Mouse (Mus musculus): ENCODE data around the gene Vps45. TPM values are rescaled to one million over a fixed set of nuclear protein-coding genes. Genes with fewer than 3 reads are reported as not detected.
A peak's percentile ranks its signal among the peaks of the same experiment; 100 is the strongest.
"Not testable (repeated sequence)": the region's sequence is repeated elsewhere in the genome, so short reads cannot be mapped to it uniquely, and the experiment has no call there.

Vps45 gene
- total RNA-seq, 2 experiments from 2014 or later, result 32.9 to 39.4 TPM

DNA sequence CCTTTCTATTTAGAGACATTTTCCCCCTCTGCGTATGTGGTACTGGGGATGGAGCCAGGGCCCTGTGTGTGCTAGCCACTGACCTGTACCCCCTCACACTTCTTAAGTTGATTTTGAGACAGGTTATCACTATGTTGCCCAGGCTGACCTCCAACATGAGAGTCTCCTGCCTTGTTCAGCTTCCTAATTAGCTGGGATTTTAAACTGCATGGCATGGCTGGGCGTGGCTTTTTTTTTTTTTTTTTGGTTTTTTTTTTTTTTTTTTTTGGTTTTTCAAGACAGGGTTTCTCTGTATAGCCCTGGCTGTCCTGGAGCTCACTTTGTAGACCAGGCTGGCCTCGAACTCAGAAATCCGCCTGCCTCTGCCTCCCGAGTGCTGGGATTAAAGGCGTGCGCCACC lies 80.7 kb downstream of the Vps45 start:
- DNase-seq (ENCODE audit: low spot score in 2 of 2), result not testable (repeated sequence)

DNA sequence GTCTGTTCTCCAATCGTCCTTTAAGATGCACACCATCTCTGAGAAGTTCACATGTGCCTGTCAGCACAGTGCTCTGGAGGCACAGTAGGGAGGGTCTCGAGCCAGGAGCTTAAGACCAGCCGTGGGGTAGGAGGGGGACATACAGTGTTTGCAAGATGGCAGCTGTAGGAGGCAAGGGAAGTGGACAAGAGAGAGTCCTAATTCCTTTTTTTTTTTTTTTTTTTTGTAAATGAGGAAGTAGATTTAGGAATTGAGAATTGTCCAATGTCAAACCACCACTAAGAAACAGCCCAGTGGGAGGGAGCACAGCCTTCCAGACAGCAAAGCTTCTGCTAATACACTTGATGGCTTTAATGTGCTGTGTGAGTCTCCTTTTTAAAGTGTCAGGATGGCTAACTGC lies 81.2 kb downstream of the Vps45 start:
- DNase-seq (ENCODE audit: low spot score in 2 of 2), result no peak

DNA sequence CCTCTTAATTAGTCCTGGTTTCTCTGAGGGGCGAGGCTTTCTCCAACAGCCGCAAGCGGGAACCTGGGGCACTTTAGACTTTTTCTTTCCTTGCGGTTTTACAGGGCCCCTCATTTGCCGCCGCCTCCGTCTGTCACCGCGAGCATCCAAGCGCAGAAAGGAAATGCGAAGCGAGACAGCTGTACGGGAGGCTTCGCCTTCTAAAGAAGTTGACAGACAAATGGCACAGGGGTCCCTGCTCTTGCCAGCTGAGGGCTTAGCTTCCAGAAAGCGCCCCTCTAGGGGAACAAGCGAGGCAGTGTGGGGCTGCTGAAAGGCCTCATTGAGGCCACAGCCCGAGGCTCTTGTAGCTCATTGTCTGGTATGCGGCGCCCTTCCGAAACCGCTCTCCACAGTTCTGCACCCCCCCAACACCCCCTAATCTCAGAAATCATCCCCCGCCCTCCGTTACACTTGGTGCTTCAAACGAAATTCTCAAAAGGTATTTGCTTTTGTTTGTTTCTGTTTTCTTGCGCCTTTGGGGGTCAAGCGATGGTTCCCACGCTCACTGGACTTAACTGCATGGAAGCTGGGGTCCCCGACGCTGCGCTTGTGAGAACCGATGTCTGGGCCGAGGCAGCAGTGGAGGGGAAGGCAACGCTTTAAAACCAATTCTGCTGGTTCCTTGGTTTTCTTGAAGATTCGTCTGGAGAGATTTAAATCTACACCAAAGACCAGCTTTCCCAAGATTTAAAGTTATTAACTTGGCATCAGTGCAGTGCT lies 85.2 kb downstream of the Vps45 start:
- no peak for DNase-seq (ENCODE audit: low spot score in 2 of 2)

DNA sequence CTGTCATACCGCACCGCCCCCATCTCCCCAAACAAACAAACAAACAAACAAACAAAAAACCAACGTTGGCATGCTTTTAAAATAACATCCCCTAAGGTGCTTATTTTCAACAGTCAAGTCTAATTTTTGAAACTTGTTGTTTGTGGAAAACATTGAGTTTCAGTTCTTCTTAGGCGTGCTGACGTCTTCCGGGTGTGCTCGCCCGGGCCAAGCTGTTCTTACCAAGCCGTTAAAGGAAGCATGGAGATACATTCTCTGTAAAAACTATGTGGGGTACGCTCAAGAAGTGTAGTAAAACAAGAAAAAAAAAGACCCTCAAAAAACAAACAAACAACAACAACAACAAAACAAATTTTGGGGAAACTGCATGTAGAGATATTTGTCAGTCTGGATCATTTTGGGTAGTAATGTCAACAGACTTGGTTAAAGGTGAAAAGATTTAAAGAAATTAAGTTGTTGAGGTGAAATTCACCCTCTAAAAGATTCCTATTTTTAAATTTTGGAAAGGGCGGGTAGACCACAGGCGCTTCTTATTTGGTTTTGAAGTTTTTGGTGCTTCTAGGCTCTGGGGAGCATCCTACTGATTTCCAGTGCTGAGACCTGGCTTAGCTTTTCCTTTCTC lies 85.9 kb downstream of the Vps45 start:
- DNase-seq (ENCODE audit: low spot score in 2 of 2), result no peak

DNA sequence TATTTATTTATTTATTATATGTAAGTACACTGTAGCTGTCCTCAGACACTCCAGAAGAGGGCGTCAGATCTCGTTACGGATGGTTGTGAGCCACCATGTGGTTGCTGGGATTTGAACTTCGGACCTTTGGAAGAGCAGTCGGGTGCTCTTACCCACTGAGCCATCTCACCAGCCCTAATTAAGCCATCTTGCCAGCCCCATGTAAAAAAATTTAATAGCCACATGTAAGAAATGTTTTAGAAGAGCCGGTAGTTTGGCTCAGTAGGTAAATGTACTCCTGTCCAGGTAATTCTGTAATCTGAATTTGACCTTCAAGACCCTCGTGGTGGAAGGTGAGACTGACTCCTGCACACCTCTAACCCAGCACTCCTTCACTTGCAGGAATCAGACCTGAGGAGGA lies 87.6 kb downstream of the Vps45 start:
- not testable (repeated sequence) for DNase-seq (ENCODE audit: low spot score in 2 of 2)

DNA sequence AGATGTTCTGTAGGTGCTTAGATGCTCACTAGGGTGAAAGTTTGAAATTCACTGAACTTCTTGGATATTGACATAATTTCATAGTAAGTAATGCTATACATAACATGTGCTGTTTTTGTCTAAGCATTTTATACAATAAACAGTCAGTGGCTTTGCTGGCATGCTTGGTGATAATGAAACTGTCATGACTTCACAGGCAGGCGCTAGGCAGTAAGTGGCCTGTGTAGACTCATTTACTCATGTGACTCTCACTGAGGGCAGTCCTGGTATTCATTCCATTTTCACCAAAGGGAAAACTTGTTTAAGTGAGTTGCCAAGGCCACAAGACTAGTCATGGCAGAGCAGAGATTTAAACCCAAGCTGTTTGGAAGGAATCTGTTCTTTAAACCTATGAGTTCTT lies 89.0 kb downstream of the Vps45 start:
- DNase-seq (ENCODE audit: low spot score in 2 of 2), result no peak

DNA sequence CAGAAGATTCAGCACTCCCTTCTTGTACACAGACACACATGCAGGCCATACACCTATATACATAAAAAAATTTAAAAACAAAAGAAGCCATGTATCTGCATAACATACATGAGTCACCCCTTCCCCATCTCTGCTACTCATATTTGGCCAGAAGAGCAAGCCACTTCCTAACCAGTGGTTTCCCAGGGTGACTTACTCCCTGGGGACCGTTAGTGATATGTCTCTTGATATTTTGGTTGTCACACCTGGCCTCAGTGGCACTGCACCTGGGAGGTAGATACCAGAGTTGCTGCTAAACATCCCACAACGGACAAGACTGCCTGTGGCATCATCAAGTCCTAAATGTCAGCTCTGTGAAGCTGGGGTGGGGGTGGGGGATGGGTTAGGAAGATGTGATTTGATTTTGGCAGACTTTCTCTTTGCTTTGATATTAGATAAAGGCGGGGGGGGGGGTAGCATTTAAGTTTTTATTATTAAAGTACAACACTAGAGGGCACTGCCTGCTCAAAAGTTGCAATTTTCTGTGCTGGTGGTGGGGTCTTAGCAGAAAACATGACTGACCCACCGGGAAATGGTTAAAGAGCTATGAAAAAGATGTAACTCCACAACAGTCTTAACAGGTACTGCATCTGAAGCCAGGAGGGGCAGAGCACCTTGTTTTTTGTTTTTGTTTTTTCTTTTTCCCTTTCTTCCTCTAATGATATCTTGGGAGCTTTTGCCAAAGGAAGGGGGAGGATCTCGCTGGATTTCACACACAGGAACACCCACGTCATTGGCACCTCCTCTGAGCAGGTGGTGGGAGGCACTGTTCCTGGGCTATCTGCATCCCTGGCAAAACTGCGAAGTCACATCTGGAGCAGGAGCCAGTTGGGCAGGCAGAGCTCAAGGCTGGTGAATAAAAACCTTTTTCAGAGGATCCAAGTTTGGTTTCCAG lies 92.5 kb downstream of the Vps45 start:
- DNase-seq (ENCODE audit: low spot score in 2 of 2), result no peak

DNA sequence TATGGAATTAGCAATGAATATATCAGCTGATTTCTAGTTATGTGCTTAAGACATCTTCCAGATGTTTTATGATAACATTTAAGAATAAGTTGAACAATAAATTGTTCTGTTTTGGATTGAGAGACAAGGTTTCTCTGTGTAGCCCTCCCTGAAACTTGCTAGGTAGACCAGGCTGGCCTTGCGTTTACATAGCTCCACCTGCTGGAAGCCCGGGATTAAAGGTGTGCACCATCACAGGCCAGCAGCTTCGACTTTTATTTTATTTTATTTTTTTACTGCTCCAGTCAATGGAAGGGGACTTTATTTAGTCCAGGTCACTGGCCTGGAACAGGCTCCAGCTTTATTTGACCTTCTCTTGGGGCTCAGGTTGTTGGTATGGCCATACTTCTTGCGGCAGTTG lies 94.6 kb downstream of the Vps45 start:
- DNase-seq (ENCODE audit: low spot score in 2 of 2), result no peak

DNA sequence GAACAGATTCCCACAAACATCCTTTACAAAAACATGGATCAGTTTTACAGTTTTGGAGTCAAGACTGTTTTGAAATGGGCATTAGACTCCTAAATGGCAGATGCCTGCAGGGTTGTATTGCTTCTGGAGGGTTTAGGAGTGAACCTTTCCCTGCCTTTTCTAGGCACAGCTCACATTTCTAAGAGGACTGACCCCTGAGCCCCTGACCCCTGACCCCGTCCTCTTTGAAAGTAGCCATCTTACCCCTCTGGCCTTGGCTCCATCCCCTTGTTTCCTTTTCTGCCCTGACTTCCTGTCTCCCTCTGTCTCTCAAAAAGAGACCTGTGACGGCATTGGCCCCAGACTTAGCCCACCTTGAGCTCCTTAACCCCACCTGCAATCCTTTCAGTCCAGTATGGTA lies 95.0 kb downstream of the Vps45 start:
- DNase-seq (ENCODE audit: low spot score in 2 of 2), result no peak

DNA sequence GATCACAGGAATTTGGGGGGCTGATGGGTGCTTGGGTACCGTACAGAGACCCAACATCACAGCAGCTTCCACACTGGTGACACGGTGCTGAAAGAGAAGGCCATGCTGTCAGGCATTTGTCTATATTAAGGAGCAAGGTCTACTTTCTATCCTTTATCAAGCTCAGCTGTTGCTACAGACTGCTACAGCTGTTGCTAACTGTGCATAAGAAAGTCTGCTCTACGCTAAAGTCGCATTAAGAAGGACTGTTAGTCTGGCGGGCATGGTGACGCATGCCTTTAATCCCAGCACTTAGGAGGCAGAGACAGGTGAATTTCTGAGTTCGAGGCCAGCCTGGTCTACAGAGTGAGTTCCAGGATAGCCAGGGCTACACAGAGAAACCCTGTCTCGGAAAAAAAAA lies 96.1 kb downstream of the Vps45 start:
- not testable (repeated sequence) for DNase-seq (ENCODE audit: low spot score in 2 of 2)

DNA sequence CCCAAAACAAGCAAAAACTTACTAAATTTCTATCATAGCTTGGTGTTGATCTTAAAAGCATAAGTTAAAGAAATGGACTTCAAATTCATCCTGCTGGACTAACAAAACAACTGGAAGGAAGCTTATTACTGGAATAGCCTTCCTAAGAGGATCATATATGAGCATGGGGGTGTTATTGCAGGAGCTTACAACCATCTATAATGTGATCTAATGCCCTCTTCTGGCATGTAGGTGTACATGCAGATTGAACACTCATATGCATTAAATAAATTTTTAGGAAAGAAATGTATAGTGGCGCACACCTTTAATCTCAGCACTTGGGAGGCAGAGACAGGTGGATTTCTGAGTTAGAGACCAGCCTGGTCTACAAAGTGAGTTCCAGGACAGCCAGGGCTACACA lies 98.5 kb downstream of the Vps45 start:
- no peak for DNase-seq (ENCODE audit: low spot score in 2 of 2)

DNA sequence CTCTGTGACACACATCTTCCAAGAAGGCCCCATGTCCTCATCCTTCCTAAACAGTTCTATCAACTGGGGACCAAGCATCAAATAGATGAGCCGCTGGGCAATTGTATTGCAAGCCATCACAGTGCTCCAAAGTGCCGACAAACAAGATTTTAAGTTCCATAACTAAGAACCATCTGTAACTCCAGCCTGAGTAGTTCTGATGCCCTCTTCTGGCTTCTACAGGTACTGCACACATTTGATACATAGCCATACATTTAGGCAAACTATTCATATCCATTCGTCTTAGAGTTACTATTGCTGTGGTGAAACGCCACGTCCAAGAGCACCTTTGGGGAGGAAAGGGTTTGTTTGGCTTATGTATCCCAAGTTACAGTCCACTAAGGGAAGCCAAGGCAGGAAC lies 99.2 kb downstream of the Vps45 start:
- DNase-seq (ENCODE audit: low spot score in 2 of 2), result no peak

DNA sequence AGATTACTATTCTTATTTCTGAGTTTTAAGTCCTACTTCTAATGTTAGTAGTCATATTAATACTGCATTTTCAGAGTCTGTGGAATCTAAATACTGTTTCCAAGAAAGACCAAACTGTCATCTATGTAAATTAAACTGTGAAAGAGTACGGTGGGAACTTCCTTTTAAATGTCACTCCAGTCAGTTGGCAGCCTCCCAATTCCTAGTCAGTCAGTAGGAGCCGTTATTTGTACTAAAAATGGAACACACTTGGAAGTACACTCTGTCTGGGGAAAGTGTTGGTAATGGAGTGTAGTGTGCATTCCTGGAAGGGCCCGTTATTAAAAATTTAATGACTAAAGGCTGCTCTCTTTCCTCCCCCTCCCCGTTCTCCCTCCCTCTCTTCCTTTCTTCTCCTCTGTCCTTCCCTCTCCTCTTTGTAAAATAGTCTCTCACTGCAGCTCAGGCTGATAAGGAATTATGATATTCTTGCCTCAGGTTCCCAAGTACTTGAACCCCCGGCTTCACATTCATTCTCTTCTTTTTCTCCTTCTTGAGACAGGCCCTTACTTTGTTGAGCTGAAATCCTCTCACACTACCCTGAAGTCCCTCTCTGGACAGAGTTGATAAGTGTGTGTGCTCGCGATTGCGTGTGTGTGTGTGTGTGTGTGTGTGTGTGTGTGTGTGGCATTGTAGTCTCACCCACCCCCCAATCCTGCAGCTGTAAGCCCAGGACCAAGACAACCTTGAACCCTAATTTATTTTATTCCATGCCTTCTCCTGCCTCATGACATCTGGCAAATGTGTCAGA lies 100.7 kb downstream of the Vps45 start:
- DNase-seq (ENCODE audit: low spot score in 2 of 2), result no peak

DNA sequence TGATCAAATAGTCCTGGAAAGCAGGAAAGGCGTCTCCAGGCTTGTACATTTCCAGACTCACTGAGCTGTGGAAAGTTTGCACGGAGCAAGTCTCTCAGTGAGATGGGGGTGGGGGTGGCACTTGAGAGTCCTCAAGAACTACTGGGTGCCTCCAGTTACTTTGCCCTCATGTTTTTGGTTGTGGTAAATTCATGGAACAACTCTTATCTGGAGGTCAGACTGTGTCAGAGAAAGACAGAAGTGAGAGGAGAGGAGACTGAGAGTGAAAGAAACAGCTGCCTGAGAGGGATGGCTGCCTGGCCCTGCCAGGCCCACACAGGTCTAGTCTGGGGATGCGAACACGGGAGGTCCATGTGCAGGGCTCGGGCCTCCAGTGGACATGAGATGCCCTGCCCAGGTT lies 102.9 kb downstream of the Vps45 start:
- DNase-seq (ENCODE audit: low spot score in 2 of 2), result no peak

DNA sequence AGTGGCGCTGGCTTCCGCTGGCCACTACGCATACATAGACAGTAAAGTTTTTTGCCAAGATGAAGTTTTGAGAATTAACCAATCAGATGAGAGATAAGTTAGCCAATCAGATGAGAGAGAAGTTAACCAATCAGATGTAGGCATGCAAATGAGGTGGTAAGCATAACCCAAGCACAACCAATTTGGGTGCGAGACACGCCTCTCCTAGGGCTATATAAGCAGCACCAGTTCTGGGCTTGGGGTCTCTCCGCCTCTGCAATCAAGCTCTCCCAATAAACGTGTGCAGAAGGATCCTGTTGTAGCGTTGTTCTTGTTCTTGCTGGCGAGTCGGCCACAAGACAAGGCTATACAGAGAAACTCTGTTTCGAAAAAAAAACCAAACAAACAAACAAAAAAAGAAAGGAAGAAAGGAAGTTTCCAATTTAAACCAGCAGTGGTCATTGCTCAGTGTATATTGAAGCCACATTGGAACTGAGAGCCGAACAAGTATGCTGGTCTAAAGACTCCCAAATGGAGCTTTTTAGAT lies 103.6 kb downstream of the Vps45 start:
- DNase-seq (ENCODE audit: low spot score in 2 of 2), result not testable (repeated sequence)

DNA sequence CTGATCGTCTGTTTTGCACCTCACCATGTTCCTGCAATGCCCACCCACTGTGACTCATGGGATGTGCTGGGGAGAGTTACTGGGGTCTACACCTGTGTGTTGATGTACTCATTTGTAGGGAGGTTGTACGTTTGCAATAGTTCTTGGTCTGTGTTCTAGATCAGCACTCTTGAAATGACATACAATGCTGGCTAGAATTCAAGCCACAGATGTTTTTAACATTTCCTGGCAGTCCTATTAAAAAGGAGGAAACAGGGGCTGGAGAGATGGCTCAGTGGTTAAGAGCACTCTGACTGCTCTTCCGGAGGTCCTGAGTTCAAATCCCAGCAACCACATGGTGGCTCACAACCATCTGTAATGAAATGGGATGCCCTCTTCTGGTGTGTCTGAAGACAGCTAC lies 104.7 kb downstream of the Vps45 start:
- no peak for DNase-seq (ENCODE audit: low spot score in 2 of 2)

DNA sequence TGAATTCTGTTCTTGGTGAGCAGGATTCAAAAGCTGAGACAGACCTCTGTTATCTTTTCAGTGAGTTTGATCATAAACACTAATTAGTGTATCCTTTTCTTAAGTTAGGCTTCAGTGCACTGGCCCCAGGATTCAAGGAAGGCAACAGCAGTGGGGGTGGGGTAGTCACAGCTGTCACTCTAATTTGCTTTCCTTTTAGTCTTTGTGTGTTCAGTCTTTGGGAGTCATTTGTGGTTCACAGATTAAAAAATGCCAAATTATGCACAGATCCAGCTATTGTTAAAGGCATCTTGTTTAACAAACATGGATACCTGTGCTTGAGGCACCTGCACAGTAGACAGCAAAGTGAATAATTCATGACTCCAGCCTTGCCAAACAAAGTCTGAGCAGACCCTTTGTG lies 105.2 kb downstream of the Vps45 start:
- DNase-seq (ENCODE audit: low spot score in 2 of 2), result no peak

DNA sequence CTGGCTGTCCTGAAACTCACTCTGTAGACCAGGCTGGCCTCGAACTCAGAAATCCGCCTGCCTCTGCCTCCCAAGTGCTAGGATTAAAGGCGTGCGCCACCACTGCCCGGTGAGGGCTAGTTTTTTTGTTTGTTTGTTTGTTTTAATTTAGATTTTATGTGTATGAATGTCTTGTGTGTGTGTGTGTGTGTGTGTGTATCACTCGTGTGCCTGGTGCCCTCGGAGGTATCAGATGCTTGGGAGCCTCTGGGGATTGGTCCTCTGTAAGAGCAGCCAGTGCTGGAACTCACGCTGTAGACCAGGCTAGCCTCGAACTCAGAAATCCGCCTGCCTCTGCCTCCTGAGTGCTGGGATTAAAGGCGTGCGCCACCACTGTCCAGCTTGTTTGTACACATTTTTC lies 106.7 kb downstream of the Vps45 start:
- DNase-seq (ENCODE audit: low spot score in 2 of 2), result not testable (repeated sequence)

DNA sequence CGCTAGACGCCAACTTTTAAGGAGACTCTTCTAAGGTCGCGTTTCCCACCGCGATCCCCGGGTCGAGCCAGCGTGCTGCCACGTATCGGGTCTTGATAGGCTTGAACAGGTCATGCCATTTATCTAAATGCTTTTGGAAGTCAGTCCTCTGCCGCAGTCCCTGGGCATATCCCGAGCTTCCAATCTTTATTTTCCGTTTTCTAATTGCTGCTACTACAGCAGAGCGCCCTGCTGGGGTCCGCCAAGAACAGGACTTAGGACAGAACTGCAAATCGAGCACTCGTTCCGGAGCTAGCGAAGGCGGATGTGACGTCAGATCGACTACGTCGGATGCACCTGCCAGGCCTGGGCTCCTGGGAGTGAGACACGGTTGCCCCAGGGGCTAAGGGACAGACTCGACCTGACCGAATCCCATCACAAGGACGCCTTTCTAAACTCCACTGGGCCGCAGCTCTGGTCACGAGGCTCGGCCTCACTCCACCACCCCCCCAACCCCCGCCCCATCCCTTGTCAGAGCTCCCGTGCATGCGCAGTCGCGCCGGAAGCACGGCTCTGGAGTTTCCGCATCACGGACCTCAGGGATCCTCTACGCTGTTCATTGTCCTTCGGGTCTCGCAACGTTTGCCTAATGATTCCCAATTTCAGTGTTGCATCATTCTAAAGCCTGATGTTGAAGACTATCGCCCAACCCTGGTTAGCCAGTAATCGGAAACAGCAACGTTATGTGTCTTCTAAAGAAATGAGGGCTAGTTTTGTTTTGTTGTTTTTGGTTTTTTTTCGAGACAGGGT lies 107.3 kb downstream of the Vps45 start:
- peak; percentile 74 to 80 for DNase-seq (ENCODE audit: low spot score in 2 of 2)
